Mouse (Mus musculus): ENCODE results near the gene Spice1.

- TF ChIP-seq CTCF (conservative IDR thresholded peaks at IDR 0.05; ENCODE audit: low read length) (no peak), NANOG (IDR thresholded peaks at IDR 0.05; ENCODE audit: borderline replicate concordance, low read length) (no peak), POU5F1 (IDR thresholded peaks at IDR 0.05; ENCODE audit: borderline replicate concordance, low read length) (no peak)
Observed at GRCm38 (mm10) chr16:44331995-44332860, 14.7 kb upstream of the Spice1 start.

Measured in E14TG2a.4 (cell line).